Mouse (Mus musculus) kidney, postnatal 14 days (tissue): ENCODE measurements around the gene Arhgef17.

Experiments used
- DNase-seq: peaks from one replicate; pipeline ENCODE4 v3.0.0; 2022; ENCODE audit warnings: mixed read lengths

Arhgef17 gene

DNA sequence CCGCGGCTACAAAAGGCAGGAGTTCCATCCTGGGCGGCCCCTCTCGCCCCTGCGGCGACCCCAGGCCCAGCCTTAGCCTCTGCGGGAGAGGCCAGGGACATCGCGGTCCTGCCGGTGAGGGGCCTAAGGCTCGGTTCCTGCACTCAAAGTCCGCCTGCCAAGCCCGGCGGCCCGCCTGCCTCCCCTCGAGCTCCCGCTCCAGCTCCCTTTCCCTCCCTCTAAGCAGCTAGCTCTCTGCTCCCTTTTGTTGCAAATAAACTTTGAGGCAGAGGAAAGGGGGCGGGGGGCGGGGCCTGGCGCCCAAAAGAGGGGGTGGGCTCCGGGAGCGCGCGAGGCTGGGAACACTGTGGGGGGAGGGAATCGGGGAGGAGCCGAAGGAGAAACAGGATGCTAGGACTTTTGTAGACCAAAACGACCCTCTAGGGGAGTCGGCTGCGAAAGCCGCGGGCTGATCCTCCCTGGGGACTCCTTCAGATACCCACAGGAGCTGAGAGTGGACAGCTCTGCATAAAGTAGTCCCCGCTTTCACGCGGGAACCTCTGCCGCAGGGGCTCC, at the start of gene Arhgef17:
TSS of gene Arhgef17 (minus strand) at position 182 of the 555 bp plus-strand sequence.
- DNase-seq, result peak; percentile 88

DNA sequence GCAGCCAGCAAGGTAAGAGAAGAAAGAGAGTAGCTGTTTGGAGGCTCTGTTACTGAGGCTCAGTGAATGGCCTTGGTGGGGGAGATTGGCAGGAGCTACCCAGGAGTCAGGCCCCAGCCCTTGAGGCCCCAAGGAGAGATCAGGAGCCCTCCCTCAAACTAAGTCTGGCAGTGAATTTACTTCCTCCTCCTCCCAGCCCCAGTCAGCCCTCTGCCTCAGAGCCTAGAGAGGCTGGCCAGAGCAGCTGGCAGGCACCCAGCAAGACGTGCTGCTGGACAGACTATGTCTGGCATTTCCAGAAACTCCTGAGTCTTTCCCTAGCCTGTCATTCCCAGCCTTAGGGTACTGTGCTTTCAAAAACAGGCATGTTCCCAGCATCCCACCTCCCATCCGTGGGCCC, 47.3 kb upstream of the Arhgef17 start:
- peak; percentile 85 for DNase-seq

DNA sequence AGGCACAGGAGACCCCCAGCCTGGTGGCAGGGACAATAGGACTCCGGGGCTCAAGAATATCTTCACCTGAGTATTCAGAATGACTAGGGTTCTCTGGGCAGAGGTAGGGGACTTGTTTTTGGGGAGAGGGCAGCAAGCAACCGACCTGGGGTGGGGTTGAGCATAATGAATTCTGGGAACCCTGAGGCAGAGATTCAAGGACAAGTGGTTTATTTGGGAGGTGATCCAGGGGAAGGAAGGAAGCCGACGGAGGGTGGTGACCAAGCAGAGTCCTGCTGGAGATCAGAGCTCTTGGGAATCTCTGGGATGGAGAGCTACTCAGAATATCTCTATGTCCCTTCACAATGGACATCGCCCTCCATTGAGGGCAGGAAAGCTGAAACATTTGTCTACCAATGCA, 46.3 kb upstream of the Arhgef17 start:
- DNase-seq, result no peak

DNA sequence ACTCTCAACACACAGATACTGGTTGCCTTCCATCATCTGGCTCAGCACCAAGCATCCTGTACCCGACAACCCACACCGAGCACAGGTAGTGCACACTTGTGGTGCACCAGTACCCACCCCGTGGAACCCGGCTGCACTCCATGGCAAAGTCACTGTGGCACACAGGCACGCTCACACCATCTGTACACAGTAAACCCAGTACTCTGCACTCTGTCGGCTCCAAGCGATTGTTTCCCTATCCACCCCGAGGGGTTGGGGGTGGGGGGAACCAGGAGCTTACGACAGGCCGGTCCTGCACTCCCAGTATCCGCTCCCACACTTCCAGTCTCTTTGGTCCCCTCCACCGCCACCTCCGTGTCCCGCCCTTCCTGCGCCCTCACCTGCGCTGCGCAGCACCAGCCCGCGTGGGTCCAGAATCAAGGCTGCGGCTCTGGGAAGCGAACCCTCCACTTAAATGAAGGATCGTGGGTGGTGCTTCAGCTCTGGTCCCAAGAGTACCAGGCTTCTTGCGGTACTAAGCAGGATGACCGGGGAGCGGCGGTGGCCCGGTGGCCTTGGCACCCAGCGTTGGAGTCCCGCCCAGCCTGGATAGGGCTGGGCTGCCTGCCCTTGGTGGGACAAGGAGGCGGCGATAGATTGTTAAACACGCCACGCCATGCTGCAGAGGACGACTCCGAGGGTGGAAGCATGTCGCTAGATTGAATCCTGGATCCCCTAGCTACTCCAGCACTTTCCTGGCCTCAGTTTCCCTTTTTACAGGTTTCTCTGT, 42.4 kb upstream of the Arhgef17 start, which contains the start of gene P2ry6:
TSS of gene P2ry6 (minus strand) at position 515 of the 769 bp plus-strand sequence.
- peak; percentile 53 for DNase-seq

DNA sequence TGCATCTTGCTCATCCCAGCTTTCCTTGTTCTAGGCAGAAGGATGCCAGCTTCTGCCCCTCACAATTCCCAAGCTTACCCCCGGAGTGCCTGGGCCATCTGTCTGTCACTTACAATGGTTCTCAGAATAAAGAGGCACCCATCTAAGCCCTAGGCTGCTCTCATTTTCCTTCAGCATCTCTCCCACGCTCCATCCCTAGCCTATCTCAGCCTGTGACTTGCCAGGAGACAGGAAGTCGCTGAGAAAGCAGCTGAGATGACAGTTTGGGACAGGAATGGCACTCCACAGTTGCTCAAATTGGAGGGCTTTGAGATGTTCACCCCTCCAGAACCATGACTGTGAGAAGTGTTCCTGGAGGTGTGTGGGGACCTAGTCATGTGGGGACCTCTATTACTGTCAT, 41.0 kb upstream of the Arhgef17 start:
- DNase-seq, result no peak

DNA sequence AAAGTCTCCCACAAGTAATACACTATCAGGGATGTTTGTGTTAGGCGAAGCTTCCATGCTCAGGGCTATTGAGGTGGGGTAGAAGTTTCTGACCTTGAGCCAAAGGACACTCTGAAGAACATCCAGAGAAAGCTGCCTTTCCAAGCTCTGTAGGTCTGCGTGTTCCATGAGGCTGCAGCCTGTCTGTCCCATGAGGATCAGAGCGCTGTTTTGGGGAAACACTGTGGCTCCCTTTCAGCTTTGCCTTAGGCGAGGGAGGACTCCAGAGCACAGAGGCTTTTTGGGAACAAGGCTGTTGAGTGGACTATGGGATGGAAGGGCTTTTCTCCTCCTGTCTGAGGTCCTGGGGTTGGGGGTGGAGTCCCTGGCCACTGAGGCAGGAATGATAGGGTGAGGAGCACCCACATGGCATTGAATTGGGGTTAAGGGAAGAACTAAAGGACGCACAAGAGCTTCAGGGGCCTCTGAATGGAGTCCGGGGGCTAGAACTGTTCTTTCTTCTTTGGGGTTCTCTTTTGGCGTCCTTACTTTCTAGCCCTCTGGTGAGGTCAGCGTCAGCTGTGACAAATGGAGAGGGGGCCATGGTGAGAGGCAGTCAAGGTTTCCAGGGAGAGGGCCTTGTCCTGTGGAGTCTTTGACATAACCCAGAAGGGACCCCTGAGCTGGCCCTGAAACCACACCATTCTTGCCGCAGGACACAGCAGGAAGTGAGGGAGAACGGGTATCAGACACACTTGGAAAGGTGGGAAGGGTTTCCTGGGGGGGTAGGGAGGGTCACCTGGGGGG, 37.2 kb upstream of the Arhgef17 start:
- DNase-seq, result no peak

DNA sequence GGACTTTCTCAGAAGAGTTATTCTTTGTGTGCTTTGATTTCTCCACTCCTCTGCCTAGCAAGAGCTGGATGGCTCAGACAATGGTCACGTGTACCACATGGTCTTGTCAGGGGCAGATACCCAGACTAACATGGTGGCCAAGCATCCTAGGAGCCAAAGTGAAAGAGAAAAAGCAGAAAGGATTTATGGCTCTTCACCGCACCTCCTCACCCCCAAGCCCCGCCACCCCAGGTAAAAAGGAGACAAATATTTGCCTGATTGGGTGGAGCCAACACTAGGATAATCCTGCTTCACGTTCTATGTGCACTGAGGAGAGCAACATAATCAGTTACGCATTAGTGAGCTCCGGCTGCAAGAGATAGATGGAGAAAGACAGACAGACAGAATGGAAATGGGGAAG, 36.5 kb upstream of the Arhgef17 start:
- no peak for DNase-seq

DNA sequence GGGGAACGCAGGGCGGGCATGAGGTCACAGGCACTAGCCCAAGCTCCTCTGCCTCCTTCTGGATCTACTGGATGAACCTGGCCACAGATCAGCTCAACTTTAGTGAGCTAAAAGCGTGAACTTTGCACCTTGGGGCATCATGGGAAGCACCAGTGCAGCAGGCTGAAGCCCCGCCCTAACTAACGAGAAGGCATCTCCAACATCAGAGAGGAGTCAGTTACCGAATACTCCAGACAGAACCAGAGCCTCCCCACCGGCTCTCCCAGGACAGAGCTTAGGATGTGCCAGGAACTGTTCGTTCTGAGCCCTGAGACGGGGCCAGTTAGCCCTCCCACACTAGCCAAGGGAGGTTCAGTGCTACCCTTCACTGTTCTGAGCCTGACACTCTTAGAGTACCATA, 35.9 kb upstream of the Arhgef17 start:
- DNase-seq, result no peak

DNA sequence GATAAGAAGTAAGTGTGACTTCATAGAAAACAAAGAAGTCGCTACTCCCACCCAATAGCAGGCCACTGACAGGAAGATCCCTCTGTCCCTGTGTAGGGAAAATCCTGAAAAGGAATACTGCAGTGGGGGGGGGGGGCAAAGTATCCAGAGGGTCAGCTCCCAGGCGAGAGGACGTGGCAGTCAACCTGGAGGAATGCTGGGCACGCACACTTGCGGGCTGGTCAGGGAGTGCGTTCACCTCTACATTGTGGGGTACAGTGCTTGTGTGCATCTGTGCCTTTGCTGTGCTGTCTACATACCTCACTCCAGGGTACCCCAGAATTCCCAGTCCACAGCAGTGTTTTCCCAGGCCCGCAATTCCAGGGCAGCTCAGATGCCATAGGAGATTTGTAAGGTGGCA, 34.1 kb upstream of the Arhgef17 start:
- DNase-seq, result no peak

DNA sequence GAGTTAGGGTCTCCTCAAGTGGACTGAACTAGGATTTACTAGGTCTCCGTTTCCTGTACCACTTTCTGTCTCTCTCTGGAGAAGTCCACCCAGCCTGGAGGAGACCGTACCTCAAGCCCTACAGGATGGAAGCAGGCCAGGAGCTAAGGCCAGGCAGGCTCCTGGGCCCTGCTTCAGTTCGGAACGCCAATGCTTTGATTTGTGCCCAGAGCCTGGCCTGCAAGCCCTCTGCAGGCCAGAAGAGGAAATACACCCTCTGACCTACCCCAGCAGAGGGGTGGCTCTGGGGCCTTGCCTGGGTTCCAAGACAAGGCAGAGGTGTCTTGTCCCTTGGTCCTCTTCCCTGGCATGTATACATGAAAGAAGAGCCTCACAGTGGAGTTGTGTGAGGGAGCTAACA, 33.2 kb upstream of the Arhgef17 start:
- peak; percentile 48 for DNase-seq

DNA sequence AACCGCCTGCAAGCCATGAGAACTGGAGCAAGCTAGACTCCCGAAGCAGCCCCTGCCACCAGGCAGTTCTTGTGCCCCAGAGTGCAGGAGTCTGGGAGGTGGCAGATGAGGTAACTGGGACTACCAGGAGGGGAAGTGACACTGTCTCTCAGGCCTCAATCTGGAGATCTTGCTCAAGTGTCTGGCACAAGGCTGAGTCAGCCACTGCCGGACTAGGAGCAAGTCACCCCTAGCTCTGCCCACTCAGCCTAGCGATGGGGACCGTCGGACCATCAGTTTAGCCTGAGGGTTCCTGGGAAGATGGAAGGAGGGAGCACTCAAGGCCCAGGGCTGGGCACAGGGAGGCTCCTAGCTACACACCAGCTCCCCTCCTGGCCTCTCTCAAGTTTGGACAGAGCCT, 32.3 kb upstream of the Arhgef17 start:
- DNase-seq, result no peak

DNA sequence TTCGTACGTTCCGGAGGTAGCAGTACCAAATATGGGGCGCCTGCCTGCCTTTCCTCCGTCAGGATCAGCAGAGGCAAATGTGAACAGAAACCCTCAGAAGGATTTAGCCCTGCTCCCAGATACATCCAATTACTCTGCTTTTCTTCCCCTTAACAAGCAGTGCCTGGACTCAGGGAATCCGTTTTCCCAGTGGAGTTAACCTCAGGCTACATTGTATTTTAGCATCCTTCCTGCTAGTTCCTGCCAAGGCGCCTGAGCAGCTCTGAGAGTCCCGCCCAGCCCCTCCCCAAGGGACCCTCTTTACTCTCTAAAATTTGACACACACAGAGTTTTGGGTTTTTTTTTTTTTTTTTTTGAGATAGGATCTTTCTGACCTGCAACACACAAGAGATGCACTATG, 31.5 kb upstream of the Arhgef17 start:
- no peak for DNase-seq

DNA sequence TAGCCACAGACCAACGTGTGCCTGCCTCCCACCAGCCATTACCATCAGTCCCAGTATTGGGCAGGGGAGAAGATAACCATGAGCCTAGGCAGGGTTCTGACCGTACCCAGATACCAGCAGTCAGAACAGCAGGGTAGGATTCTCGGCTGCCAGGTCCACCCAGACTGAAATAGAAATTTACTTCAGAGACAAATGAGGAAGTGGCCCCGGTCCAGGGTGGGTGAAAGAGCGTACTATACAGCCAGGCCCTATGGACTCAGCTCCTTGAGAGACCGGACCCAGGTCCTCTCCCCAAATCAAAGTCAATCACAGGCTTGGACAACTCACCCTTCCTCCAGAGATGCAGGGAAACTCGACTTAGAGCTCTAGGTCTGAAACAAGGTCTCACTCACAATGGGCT, 29.2 kb upstream of the Arhgef17 start:
- DNase-seq, result no peak

DNA sequence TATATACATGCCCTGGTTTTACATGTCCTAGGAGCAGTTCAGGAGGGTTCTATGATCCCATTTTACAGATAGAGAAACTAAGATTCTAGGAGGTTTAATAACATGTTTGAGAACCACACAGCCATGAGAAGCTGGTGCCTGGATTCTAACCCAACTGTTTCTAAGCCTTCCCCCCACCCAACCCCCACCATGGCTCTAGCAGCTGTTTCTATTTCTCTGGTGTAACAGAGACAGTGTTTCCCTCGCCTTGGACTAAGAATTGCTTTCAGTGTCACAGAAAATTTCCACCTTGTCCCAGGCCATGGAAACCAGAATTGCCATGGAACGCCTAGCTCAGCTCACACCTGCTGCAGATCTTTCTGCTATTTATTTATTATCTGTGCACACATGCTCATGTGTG, 28.6 kb upstream of the Arhgef17 start:
- no peak for DNase-seq

DNA sequence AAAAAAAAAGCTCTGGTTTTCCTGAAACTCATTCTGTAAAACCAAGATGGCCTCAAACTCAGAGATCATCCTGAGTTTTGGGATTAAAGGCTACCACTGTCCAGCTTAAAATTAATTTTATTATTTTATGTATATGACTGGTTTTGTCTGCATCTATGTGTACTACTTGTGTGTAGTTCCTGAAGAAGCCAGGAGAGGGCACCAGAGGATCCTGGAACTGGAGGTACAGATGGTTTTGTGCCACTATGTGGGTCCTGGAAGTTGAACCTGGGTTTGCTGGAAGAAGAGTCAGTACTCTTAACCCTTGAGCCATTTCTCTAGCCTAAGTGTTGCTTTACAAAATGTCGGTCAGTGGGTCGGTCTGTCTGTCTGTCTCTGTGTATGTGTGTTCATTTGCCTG, 26.5 kb upstream of the Arhgef17 start:
- DNase-seq, result no peak

DNA sequence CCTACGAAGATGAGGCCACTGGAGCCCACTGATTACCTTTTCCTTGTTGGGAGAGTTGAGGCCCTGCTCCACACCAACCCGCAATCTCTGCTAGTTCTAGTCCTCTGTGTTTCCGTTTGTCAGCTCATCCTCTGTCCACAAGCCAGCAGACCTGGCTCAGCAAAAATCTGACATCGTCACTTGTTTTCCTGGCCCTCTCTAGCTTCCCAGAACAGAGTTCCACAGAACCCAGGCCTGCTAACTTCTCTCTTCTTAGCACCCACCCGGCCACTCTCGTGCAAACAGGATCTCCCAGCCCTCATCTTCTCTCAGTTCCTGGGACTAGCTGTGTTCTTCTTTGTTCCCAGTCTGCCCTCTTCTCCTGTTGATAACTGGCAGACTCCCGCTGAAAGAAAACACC, 20.8 kb upstream of the Arhgef17 start:
- no peak for DNase-seq

DNA sequence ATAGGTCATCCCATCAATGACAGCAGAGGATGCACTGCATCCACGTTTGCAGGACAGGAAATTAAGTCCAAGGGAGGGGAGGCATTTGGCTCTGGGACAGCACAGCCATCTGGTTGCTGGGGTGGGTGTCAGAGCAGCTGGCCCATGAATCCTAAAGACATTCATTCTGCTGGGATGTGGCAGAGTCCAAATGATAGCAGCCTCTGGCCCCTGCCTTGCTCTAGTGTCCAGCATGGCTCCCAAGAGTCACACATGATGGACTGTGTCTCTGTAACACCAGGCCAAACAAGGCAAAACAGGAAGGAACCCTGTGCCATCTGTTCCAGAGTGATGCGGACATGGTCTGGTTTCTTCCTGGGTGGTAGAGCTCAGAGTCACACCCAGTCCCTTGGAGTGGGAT, 20.0 kb upstream of the Arhgef17 start:
- no peak for DNase-seq

DNA sequence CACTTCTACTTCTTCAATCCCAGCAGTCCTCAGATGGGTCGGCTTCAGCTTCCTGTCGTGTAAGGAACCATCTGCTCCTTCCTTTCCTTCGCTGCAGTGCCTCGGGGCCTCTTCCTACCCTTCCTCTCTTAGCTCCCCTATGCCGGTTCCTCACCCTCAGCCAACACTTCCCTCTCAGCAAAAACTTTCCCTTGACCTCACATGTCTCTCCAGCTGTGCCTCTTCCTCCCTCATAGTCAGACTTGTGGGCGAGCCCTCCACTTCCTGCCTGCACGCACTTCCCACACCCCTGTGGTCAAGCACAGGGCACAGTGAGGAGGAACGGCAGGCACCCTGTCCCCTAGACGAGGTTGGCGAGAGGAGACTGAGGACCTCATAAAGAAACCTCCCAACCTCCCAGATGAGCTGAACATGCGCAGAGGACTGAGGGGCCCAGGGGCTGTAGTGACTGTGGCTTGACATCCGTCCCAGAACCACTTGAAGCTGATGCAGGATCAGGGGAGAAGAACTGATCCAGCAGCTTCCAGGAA, 18.6 kb upstream of the Arhgef17 start:
- peak; percentile 52 for DNase-seq

DNA sequence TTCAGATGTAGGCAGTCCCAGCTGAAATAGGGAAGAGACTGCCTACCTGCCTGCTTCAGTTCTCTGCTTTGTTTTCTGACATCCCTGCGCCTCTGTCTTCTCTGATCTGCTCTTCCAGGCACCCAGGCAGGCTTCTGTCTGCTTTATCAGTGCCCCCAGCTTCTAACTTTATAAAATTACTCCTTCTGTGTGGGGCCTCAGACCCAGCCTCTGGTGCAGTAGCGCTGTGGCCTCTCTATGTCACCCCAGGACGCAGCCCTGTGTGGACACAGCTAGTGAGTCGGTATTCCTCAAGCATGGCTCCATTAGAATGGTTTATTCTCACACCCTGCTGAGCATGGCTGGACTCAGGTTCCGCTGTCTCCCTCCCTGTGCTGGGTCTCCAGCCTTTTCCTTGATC, 18.1 kb upstream of the Arhgef17 start:
- no peak for DNase-seq

DNA sequence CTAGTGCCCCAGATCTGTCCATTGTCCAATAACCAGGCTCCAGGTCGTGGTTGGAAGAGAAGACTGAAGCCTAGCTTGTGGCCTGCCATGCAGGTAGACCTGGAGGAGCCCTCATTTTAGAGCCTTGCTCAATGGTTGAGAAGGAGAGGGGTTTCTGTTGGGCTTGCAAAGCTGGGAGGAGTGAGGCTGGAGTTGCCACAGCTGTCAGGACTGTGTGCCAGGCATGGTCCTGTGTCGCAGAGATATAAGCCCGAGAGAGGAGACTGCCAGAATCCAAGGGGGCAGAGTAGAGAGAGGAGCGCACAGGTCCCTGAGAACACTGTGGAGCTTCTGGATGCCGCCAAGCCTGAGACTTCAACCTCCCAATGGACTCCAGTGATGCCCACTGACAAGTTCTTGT, 12.8 kb upstream of the Arhgef17 start:
- DNase-seq, result no peak

DNA sequence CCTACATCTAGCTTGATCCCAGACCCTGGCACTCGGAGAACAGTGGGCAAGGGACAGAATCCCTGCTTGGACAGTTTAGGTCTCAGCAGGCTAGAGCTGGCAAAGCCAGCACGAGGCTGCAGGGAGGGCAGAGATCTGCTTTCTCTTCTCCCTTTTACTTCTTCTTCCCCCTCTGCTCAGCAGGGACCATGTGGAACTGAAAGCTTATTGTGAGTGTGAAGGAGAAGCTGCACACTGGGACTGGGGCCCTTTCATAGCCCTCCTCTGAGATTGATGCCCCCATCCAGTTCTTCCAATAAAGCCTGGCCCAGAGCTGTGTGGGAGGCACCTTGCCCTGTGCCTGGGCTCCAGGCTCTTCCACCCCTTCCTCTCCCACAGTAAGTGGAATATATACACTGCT, 12.4 kb upstream of the Arhgef17 start:
- no peak for DNase-seq

DNA sequence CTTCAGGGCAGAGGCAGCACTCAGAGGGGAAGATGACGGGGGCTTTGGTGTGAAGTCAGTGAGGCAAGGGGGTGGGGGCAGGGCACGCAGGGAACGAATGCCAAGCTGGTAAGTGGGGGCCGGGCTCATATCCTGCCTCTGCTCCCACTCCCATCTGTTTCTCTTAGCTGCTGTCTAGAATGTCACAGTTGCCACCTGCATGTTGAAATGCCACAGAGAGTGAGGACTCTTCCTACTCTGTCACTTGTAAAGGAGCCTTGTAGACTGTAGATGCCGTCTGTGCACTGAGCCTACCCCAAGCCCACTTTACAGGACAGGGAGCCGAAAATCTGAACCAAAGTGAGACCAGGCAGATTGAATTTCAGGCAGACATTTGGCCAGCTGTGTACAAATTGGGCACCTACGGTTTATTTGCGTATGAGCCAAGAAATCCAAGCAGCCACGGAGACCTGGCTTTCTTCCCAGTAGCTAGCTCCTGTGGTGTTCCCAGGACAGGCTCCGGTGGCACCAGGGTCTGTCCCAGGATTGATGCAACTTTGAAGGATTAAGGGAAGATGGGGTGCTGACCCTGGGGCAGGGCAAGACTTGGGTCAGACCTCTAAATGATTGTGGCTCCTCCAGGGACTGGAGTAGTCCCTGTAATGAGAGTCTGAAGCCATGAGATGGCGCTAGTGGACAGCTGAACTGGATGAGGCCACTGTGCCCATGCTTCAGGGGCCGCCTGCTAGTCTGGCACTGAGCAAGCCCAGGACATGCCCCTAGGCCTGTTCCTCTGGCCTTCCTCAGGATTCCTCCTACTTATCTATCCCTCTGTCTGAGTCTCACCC, 11.1 kb upstream of the Arhgef17 start:
- peak; percentile 75 for DNase-seq

DNA sequence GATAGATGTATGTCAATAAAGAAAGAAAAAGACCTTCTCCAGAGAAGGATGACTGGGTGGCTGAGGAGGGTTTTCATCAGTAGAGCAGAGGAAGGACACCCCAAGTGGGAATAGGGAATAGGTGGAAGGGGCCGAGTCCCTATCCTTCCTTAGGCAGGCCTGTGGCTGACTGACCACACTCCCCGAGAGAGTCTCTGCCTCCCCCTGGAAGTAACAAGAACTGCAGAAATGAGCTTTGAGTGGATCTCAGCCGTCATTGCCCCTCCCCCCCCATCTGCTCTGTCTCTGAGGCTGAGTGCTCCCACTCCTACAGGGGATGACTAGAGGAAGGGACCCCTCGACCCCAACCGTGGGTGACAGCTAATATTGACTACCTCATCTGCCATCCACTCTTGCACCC, 9.3 kb upstream of the Arhgef17 start:
- no peak for DNase-seq
